Mouse (Mus musculus) heart, adult 2 months (tissue): ENCODE data around the gene Ankib1. TPM values are rescaled to one million over a fixed set of nuclear protein-coding genes. Genes with fewer than 3 reads are reported as not detected.
"Not testable (repeated sequence)": the region's sequence is repeated elsewhere in the genome, so short reads cannot be mapped to it uniquely, and the experiment has no call there.

Source experiments
- DNase-seq, 2 experiments: peaks; one replicate each; pipeline ENCODE4 v3.0.0; 2021
- H3K27ac ChIP-seq: fragments of 200-600 bp; 2 replicates; pipeline ENCODE4 v1.8.1; 2022
- H3K27me3 ChIP-seq: fragments of 200-500 bp; 2 replicates; pipeline ENCODE4 v1.6.1; 2012; ENCODE audit warnings: mild to moderate bottlenecking, low read length, inconsistent platforms, mixed read lengths; ENCODE audit not compliant: control insufficient read depth, insufficient read depth
- H3K36me3 ChIP-seq: fragments of 200-500 bp; 2 replicates; pipeline ENCODE4 v1.6.1; 2012; ENCODE audit warnings: low read length, inconsistent platforms; ENCODE audit not compliant: control insufficient read depth, insufficient read depth
- H3K4me1 ChIP-seq: fragments of 200-500 bp; 2 replicates; pipeline ENCODE4 v1.6.1; 2011; ENCODE audit warnings: low read length; ENCODE audit not compliant: control insufficient read depth, insufficient read depth
- H3K4me3 ChIP-seq: fragments of 200-600 bp; 2 replicates; pipeline ENCODE4 v1.8.1; 2022
- H3K79me2 ChIP-seq: fragments of 200-500 bp; replicated peaks from 2 replicates; pipeline ENCODE4 v1.6.1; 2012; ENCODE audit warnings: mild to moderate bottlenecking, inconsistent platforms, low read length, moderate library complexity, mixed read lengths; ENCODE audit not compliant: control insufficient read depth, insufficient read depth
- H3K9ac ChIP-seq: fragments of 200-500 bp; 2 replicates; pipeline ENCODE4 v1.6.1; 2012; ENCODE audit warnings: low read depth, mild to moderate bottlenecking, control low read depth, inconsistent platforms, low read length, mixed read lengths
- CTCF ChIP-seq: fragments of 200-600 bp; IDR thresholded peaks from 2 replicates; pipeline ENCODE4 v1.8.1; 2022; ENCODE audit warnings: antibody characterized with exemption, mild to moderate bottlenecking, moderate library complexity
- EP300 ChIP-seq: fragments of 200-500 bp; IDR thresholded peaks from 2 replicates; pipeline ENCODE4 v1.6.1; 2011; ENCODE audit warnings: low read depth, low read length, control low read depth; ENCODE audit not compliant: insufficient read depth
- POLR2A ChIP-seq: fragments of 200-500 bp; IDR thresholded peaks from 2 replicates; pipeline ENCODE4 v1.6.1; 2011; ENCODE audit warnings: mild to moderate bottlenecking, low read depth, low read length, control low read depth; ENCODE audit not compliant: insufficient read depth
- WGBS: fragments of 180-500 bp; shearing (Covaris S2); methylation state at CpG from one replicate; pipeline ENCODE4 v1.1.7; 2018; 5-methylcytosine and 5-hydroxymethylcytosine counted together
- intact Hi-C: fragments of 180-260 bp; cut with DNase I; formaldehyde crosslinking; loops from one replicate; pipeline ENCODE4 v1.15.1; 2025
- polyA plus RNA-seq: library from polyadenylated mRNA; depleted of rRNA; stranded (reverse); fragments of >200 nt; gene quantifications from 2 replicates; pipeline ENCODE4 v1.2.3, GENCODE M21; 2012
- total RNA-seq, 2 experiments: library from RNA; stranded (reverse); gene quantifications; 2 replicates each; pipeline ENCODE4 v1.2.3; 2021

Gene Ankib1
- total and polyA plus RNA-seq, 3 experiments: 3.6 to 28.0 (median 25.2) TPM

DNA sequence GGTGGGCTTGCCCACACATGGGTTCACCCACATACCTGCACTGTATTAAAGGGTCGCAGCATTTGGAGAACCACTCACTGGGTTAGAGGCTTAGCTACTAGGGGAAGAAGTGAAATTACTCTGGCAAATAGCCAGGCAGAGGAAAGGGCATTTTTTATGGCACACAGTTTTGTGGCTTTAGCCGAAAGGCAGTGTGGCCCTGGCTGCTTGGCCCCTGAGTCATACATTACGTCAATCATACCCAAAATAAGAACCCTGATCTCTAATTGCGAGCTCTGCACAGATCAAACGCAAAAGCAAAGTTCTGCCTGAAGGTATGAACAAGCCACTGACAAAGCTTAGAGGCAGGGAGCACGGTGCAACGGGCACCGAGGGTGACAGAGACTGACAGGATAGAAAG lies 114.4 kb downstream of the Ankib1 start:
- Histone ChIP-seq H3K27ac (no peak overlapping the region), H3K4me1 (no peaks in the 10 kb centered on the region), H3K27me3 (no peaks in the 10 kb centered on the region), H3K36me3 (no peaks in the 10 kb centered on the region; the same call in 1 of the 2 replicates), H3K9ac (no peak overlapping the region), H3K4me3 (no peak overlapping the region), H3K79me2 (no peaks in the 10 kb centered on the region)
- intact Hi-C loops: no loop called here
- no peak for DNase-seq
- TF ChIP-seq CTCF (no peak), EP300 (no peak), POLR2A (no peak)
- 92% methylated on average over 8 of the region's 8 CpGs for WGBS

- no peak overlapping the region for H3K9ac ChIP-seq
- intact Hi-C loops: no loop called here
- no peaks in the 10 kb centered on the region for H3K27me3 ChIP-seq
- no peak overlapping the region for H3K27ac ChIP-seq
- TF ChIP-seq EP300 (no peak), CTCF (no peak), POLR2A (no peak)
- H3K4me1 ChIP-seq: no peaks in the 10 kb centered on the region
- H3K4me3 ChIP-seq: no peak overlapping the region
- no peaks in the 10 kb centered on the region for H3K36me3 ChIP-seq
- no peaks in the 10 kb centered on the region for H3K79me2 ChIP-seq
- DNase-seq: no peak
- WGBS: 87% methylated on average over 6 of the region's 6 CpGs
These were observed 132.7 kb downstream of the Ankib1 start for GRCm38 (mm10) chr5:3669938-3670554.

- 81% methylated on average over 12 of the region's 12 CpGs for WGBS
- intact Hi-C loops: no loop called here
- no peaks in the 10 kb centered on the region for H3K79me2 ChIP-seq
These were observed 136.1 kb downstream of the Ankib1 start for GRCm38 (mm10) chr5:3666585-3666984.

GRCm38 (mm10) chr5:3665225-3665624 lies 137.5 kb downstream of the Ankib1 start:
- Histone ChIP-seq H3K27me3 (no peaks in the 10 kb centered on the region), H3K27ac (no peak overlapping the region), H3K9ac (no peak overlapping the region), H3K79me2 (no peaks in the 10 kb centered on the region), H3K4me3 (no peak overlapping the region), H3K4me1 (no peaks in the 10 kb centered on the region), H3K36me3 (no peaks in the 10 kb centered on the region)
- no peak for DNase-seq
- 93% methylated on average over 2 of the region's 2 CpGs for WGBS
- intact Hi-C loops: no loop called here
- TF ChIP-seq POLR2A: no peak
- TF ChIP-seq EP300: no peak
- TF ChIP-seq CTCF: no peak

More at GRCm38 (mm10) chr5:3666585-3666984, 136.1 kb downstream of the Ankib1 start:
- Histone ChIP-seq H3K27ac (no peak overlapping the region), H3K9ac (no peak overlapping the region), H3K4me3 (no peak overlapping the region), H3K4me1 (no peaks in the 10 kb centered on the region), H3K27me3 (no peaks in the 10 kb centered on the region), H3K36me3 (no peaks in the 10 kb centered on the region)
- DNase-seq: no peak
- TF ChIP-seq POLR2A (no peak), CTCF (no peak)

GRCm38 (mm10) chr5:3657085-3657484 lies 145.6 kb downstream of the Ankib1 start, which contains the start of gene Gatad1:
Gene Gatad1 (minus strand): TSS chr5:3657185.
- H3K27me3 ChIP-seq: no peaks in the 10 kb centered on the region
- H3K27ac ChIP-seq: no peak within 1 kb of the TSS
- H3K4me1 ChIP-seq: no peaks in the 10 kb centered on the region
- intact Hi-C loops: no loop called here
- no peak within 1 kb of the TSS for H3K4me3 ChIP-seq
- no peak for DNase-seq
- H3K9ac ChIP-seq: no peak within 1 kb of the TSS
- 75% methylated on average over 5 of the region's 5 CpGs for WGBS
- no peaks in the 10 kb centered on the region for H3K36me3 ChIP-seq
- TF ChIP-seq EP300 (no peak), CTCF (no peak), POLR2A (no peak)
- H3K79me2 ChIP-seq: no peaks in the 10 kb centered on the region

DNA sequence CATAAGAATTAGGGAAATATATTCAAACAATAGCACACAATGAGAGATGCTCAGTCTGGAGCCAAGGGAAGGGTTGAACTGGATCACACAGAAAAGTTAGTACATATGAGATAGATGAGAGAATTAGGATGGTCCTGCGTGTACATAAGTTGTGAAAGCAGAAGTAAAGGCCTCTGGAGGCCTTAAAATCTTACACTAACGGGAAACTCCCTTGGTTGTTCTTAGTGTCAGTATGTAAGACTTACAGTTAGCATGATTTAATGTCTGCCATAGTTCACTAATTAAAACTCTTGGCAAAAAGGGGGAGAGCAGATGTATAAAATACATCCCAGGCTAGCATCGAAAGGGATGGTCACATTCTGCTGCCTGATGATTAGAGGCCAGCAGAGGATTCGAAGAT lies 148.9 kb downstream of the Ankib1 start:
- no peaks in the 10 kb centered on the region for H3K36me3 ChIP-seq
- H3K27ac ChIP-seq: no peak overlapping the region
- no peaks in the 10 kb centered on the region for H3K27me3 ChIP-seq
- DNase-seq: no peak
- TF ChIP-seq EP300 (no peak), CTCF (no peak), POLR2A (no peak)
- intact Hi-C loops: no loop called here
- 82% methylated on average over 4 of the region's 4 CpGs for WGBS
- no peak overlapping the region for H3K4me3 ChIP-seq
- no peak overlapping the region for H3K9ac ChIP-seq
- no peaks in the 10 kb centered on the region for H3K4me1 ChIP-seq
- H3K79me2 ChIP-seq: no peaks in the 10 kb centered on the region

DNA sequence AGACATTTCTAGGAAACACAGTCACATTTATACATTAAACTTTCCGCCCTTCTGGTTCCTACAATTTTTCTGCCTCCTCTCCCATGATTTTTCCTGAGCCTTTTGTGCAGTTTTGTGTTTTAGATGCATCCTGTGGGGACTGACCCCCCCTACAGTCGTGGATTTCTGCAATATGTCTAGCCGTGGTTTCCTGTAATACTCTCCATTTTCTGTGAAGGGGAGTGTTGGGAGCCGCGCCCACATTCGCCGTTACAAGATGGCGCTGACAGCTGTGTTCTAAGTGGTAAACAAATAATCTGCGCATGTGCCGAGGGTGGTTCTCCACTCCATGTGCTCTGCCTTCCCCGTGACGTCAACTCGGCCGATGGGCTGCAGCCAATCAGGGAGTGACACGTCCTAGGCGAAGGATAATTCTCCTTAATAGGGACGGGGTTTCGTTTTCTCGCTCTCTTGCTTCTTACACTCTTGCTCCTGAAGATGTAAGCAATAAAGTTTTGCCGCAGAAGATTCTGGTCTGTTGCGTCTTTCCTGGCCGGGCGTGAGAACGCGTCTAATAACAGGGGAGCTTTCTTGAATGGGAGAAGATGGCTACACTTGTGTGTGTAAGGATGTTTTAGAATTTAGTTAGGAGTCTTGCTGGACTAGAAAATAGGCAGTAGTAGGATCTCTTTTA lies 149.7 kb downstream of the Ankib1 start:
- H3K4me1 ChIP-seq, H3K36me3 ChIP-seq, DNase-seq, H3K4me3 ChIP-seq, H3K27ac ChIP-seq, H3K9ac ChIP-seq, intact Hi-C loops, H3K27me3 ChIP-seq, H3K79me2 ChIP-seq: not testable (repeated sequence)
- 89% methylated on average over 16 of the region's 25 CpGs for WGBS
